Mouse (Mus musculus) adrenal gland, adult 18-20 months (tissue): Measurements from ENCODE around the gene Agfg1. TPM values are rescaled to one million over a fixed set of nuclear protein-coding genes. Genes with fewer than 3 reads are reported as not detected.

ENCODE experiments used
- DNase-seq, 2 experiments: peaks; one replicate each; pipeline ENCODE4 v3.0.0; 2021 to 2022; ENCODE audit warnings: low spot score in 2 of 2
- long read RNA-seq, 2 experiments: library from polyadenylated mRNA; stranded (forward); transcript quantifications; one replicate each; pipeline ENCODE4 v2.0.0; 2021
- total RNA-seq, 2 experiments: library from RNA; stranded (reverse); gene quantifications; 1 replicate in 1 of 2; 2 replicates in 1 of 2; pipeline ENCODE4 v1.2.3; 2021

Gene Agfg1
- total RNA-seq, result 10 to 100 TPM; 47.9 to 54.4 TPM
- long read RNA-seq, experiment 1, full-length matches to known transcripts, result 39 of 57 reads
- long read RNA-seq, experiment 1, partial matches to known transcripts, result 2 of 57 reads
- long read RNA-seq, experiment 1, other reads (novel, unspliced or antisense), result 16 of 57 reads
- long read RNA-seq, experiment 2, full-length matches to known transcripts, result 28 of 47 reads
- long read RNA-seq, experiment 2, partial matches to known transcripts, result 6 of 47 reads
- long read RNA-seq, experiment 2, other reads (novel, unspliced or antisense), result 13 of 47 reads

- peak; percentile 98 for DNase-seq
Observed at GRCm38 (mm10) chr1:82839296-82839613, at the start of gene Agfg1. TSS of gene Agfg1 (plus strand) at chr1:82839483.

GRCm38 (mm10) chr1:82791105-82791504 is 48.2 kb upstream of the Agfg1 start:
- no peak for DNase-seq

DNA sequence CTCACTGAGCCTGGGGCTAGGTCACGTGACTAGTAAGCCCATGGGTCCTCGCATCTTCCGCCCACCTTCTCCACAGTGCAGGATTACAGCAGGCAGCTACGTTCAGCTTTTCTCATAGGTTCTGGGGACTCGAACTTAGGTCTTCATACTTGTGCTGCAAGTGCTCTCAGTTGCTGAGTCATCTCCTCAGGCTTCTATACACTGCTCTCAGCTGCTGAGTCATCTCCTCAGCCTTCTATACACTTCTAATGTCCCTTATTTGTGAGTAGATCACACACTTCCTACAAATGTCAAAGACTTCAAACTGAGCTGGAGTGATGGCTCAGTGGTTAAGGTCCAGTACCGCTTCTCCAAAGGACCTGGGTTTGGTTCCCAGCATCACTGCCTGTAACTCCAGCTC is 47.0 kb upstream of the Agfg1 start:
- DNase-seq, result no peak

GRCm38 (mm10) chr1:82793110-82793509 is 46.2 kb upstream of the Agfg1 start:
- DNase-seq, result no peak

GRCm38 (mm10) chr1:82793986-82794385 is 45.3 kb upstream of the Agfg1 start:
- no peak for DNase-seq

GRCm38 (mm10) chr1:82795211-82795610 is 44.1 kb upstream of the Agfg1 start:
- DNase-seq, result no peak

DNA sequence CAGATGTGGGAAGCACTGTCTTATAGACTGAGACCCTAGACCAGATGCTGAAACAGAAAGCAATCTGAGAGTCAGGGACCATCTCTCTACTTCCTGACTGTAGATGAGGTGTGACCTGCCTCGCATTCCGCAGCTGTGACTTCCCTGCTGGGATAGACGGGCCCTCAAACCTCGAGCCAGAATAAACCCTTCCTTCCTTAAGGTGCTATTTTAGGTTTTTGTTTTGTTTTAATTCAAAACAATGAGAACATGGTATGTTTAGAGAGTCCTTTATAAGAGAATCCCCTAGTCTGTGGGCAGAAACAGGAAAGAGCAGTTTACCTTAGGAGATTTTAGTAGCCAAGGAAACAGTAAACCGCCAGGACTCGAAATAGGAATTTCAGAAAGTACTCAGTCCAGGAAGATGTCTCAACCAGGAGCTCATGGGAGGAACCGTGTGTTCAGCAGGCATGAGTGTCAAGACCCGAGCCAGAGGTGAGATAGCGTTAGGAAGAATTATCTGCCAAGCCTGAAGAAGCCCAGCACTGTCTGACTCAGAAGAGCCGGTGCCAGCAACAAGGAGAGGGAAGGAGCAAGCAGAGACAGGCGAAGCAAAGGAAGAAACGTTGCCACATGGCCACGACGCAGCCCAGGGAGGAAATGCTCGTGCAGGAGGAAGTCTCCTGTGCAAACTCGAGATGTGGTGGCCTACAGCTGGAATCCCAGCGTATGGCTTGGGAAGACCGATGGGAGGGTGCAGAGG is 43.4 kb upstream of the Agfg1 start:
- no peak for DNase-seq

- DNase-seq, result no peak
Observed at GRCm38 (mm10) chr1:82797088-82797487, 42.2 kb upstream of the Agfg1 start.

GRCm38 (mm10) chr1:82798304-82798703 is 41.0 kb upstream of the Agfg1 start:
- peak; percentile 28 to 40 for DNase-seq

- no peak for DNase-seq
Observed at GRCm38 (mm10) chr1:82798922-82799321, 40.4 kb upstream of the Agfg1 start.

GRCm38 (mm10) chr1:82801105-82801783 is 38.0 kb upstream of the Agfg1 start:
- DNase-seq, result no peak

DNA sequence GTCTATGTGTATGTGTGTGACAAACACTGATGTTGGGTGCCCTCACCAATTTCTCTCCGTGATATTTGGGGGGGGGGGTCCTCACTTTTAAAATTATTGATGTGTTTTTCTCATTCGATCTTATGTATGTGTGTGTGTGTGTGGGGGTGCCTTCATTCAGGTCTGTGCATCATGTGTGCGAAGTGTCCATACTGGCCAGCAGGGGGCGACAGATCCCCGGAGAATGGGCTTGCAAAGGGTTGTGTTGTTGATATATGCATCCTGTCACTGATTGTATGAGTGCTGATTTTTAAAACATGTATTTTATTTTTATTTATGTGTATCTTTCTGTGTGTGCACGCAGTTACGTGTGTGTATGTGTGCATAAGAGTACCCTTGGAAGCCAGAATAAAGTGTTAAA is 35.7 kb upstream of the Agfg1 start:
- no peak for DNase-seq

DNA sequence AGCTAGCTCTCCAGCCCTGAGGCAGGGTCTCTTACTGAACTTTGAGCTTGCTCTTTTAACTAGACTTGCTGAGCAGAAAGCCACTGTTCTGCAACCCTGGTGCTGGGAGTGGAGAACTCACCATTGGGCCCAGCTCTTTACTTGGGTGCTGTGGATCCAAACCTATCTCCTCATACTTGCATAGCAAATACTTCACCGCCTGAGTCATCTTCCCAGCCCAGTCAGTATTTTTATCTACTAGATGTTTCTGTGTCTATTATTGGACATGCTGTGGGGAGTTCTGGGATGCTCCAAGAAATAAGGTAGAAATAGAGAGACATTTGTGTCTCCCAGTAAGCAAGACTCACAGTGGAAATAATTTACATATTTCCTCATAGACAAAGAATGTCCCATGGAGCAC is 35.2 kb upstream of the Agfg1 start:
- no peak for DNase-seq

DNA sequence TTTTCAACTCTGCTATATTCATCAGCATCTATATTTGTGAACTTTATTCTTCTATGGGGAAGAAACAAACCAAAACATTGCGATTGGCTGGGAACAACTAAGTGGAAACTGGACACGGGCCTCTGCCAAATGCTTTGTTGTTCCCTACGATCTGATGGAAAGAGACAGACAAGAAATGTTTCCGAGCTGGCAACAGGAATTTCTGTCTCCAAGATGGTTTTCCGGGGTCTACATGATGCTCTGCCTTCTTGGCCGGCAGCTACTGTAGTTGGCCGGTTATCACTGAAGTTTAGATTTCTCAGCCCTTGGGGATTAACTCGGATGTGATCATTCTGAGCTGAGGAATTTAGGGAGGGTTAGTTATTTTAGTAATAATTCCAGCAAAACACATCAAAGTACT is 32.9 kb upstream of the Agfg1 start:
- DNase-seq, result no peak

DNA sequence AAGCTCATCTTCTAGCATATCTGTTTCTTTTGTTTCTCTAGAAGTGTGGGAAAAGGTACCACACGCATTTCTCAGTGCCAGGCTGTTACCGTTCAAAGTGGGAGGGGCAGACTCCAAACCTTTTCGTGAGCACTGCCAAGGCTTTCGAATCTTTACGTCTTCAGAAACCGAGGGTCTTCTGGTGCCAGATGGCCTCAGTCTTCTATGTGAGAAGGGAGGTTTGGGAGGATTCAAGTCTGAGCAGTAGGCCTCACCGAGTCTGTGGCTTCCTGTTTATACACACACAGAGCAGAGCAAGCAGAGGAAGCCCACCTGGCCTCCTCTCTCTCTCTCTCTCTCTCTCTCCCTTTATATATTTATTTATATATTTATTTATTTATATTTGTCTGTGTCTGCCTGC is 32.1 kb upstream of the Agfg1 start:
- no peak for DNase-seq

DNA sequence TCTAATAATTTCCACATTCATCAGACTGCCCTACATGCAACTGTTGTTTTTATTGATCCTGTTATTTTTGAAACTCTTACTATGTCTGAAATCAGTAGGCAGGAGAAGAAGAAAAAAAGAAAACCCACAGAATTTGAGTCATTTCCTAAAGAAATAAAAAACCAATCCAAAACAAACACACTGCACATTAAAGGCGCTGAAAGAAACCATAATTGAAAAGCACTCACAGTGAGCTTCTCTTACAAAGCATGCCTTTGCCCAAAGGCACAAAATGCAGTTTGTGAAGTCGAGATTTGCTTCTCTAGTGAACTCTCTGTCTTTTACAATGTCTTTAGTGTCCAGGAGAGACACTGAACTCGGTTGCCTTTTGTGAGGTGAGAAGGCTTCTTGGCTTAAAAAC is 30.7 kb upstream of the Agfg1 start:
- DNase-seq, result no peak

GRCm38 (mm10) chr1:82811766-82812165 is 27.5 kb upstream of the Agfg1 start:
- no peak for DNase-seq

GRCm38 (mm10) chr1:82815941-82816716 is 23.2 kb upstream of the Agfg1 start:
- DNase-seq, result no peak

DNA sequence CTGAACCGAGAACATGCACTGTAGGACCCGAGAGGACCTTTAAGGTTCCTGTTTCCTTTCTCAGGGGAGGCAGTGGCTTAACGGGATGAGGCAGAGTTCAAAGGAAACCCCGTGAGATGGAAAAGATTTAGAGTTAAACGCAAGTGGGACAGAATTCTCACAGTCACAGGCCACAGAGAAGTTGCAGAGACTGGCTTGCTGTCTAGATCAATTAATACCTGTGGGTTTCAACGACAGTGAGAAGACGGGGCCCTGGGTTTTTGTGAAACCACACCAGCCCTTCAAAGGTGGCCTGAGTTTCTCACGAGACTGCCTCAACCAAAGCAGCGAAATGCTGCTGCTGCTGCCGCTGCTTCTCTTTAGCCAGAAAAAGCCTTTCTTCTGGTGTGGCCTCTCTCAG is 19.9 kb upstream of the Agfg1 start:
- no peak for DNase-seq

- DNase-seq, result no peak
Observed at GRCm38 (mm10) chr1:82820179-82820578, 19.1 kb upstream of the Agfg1 start.

DNA sequence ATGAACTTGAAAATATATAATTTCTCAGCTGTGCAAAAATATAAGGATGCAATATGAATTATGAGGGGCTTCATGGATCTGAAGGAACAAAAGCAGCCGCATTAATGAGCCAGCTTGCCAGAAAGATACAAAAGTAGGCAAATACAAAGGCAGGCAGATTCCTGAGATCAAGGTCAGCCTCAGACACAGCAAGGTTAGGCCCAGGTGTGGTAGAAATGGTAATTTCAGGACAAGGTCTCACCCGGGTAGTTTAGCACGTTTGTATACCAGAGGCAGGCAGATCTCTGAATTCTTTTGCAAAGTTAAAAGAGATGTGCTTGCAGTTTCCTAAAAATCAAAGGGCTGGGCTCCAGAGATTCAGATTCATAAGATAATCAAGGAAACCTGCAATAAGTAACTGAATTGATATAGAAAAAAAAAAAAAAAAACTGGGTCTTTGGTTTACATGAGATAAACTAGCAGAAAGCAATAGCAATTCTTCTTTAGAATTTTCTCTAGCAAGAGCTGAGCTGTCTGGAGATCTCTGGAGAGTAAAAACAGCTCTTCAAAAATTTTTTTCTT is 18.6 kb upstream of the Agfg1 start:
- no peak for DNase-seq
